In genomic region chr1:171272086-171272485, GRCm38 (mm10) we compare ENCODE assay signal across 10 mouse cellular contexts. TPM values are rescaled to one million over a fixed set of nuclear protein-coding genes. Genes with fewer than 3 reads are reported as not detected.
A peak's percentile ranks its signal among the peaks of the same experiment; 100 is the strongest.
DNase-seq lines count a peak whose midpoint lies in the region; ATAC-seq and TF ChIP-seq lines count a peak whose summit lies in the region.
"Had no signal": no experiment of that assay in that cellular context is flagged by ENCODE, and none has a peak within 500 bp of the region (broad histone marks: within the 10 kb centered on the region; RNA-seq: fewer than 3 reads in every experiment).

No protein-coding gene starts in this region.

- no peak overlapping the region for H3K9ac ChIP-seq in hindbrain, embryonic 11.5 days (ENCODE audit: low read depth, low read length)
- peak overlapping the region; percentile 88 for H3K9ac ChIP-seq in liver, embryonic 13.5 days

- TF ChIP-seq CTCF in spleen, adult 2 months (IDR thresholded peaks at IDR 0.05; ENCODE audit: extremely low read depth, insufficient read depth, insufficient read length, insufficient replicate concordance): no peak

- H3K27ac ChIP-seq in hindbrain, embryonic 10.5 days: no peak overlapping the region
- no peak overlapping the region for H3K27ac ChIP-seq in hindbrain, embryonic 11.5 days (ENCODE audit: low read depth, low read length)
- peak overlapping the region; percentile 45 for H3K27ac ChIP-seq in spleen, adult 2 months (ENCODE audit: insufficient read depth, low read length)
- peak overlapping the region; percentile 87 for H3K27ac ChIP-seq in liver, embryonic 13.5 days
- H3K27ac ChIP-seq: hindbrain, embryonic 15.5 days had no signal

- DNase-seq in hindbrain, embryonic 10.5 days (ENCODE audit: low spot score): no peak
- no peak for DNase-seq in hindbrain, embryonic 11.5 days (ENCODE audit: low spot score)
- DNase-seq in spleen, adult 2 months (ENCODE audit: low read depth in 1 of 2, low spot score in 2 of 2): no peak
- no peak for DNase-seq in spleen, adult 18-20 months
- DNase-seq in liver, embryonic 13.5 days: no peak
- no peak for DNase-seq in right cerebral cortex, postnatal 10 days (ENCODE audit: low spot score in 2 of 2)
- DNase-seq in testis, postnatal 10 days (ENCODE audit: low spot score): no peak
- DNase-seq: cerebellum, adult 8-10 months; thymus, postnatal 4 days had no signal

- H3K4me1 ChIP-seq in hindbrain, embryonic 10.5 days (replicated peaks): peaks cover 22% of the 10 kb centered on the region
- no peaks in the 10 kb centered on the region; the same call in 1 of the 2 replicates for H3K4me1 ChIP-seq in hindbrain, embryonic 11.5 days (replicated peaks; ENCODE audit: control insufficient read depth, insufficient read depth, low read length)
- peaks cover 13% of the 10 kb centered on the region; the same call in 1 of the 2 replicates for H3K4me1 ChIP-seq in spleen, adult 2 months (ENCODE audit: control insufficient read depth, insufficient read depth, insufficient read length)
- peaks cover 64% of the 10 kb centered on the region for H3K4me1 ChIP-seq in liver, embryonic 13.5 days (replicated peaks)

- WGBS in hindbrain, embryonic 10.5 days: 90% methylated on average over 3 of the region's 3 CpGs
- 92% methylated on average over 3 of the region's 3 CpGs for WGBS in hindbrain, embryonic 11.5 days
- 42% methylated on average over 3 of the region's 3 CpGs for WGBS in spleen, adult 2 months
- WGBS in liver, embryonic 13.5 days (ENCODE audit: insufficient replicate concordance): 63% methylated on average over 3 of the region's 3 CpGs

- H3K4me2 ChIP-seq in hindbrain, embryonic 11.5 days (replicated peaks; ENCODE audit: low read depth, low read length): no peak overlapping the region
- H3K4me2 ChIP-seq in liver, embryonic 13.5 days: peak overlapping the region; percentile 88

- H3K27me3 ChIP-seq in hindbrain, embryonic 10.5 days (ENCODE audit: insufficient read depth, poor library complexity, severe bottlenecking): no peaks in the 10 kb centered on the region
- no peaks in the 10 kb centered on the region for H3K27me3 ChIP-seq in hindbrain, embryonic 11.5 days (ENCODE audit: control insufficient read depth, insufficient read depth, low read length)
- no peaks in the 10 kb centered on the region for H3K27me3 ChIP-seq in spleen, adult 2 months (ENCODE audit: control insufficient read depth, insufficient read depth, low read length)
- H3K27me3 ChIP-seq in liver, embryonic 13.5 days: no peaks in the 10 kb centered on the region
- H3K27me3 ChIP-seq: hindbrain, embryonic 15.5 days had no signal

- H3K9me3 ChIP-seq in hindbrain, embryonic 10.5 days: no peaks in the 10 kb centered on the region
- H3K9me3 ChIP-seq in hindbrain, embryonic 11.5 days (ENCODE audit: control insufficient read depth, low read length): no peaks in the 10 kb centered on the region
- no peaks in the 10 kb centered on the region for H3K9me3 ChIP-seq in liver, embryonic 13.5 days (replicated peaks)
- H3K9me3 ChIP-seq: hindbrain, embryonic 15.5 days had no signal

- no peak for ATAC-seq in hindbrain, embryonic 11.5 days (ENCODE audit: low FRiP score)
- ATAC-seq in liver, embryonic 13.5 days (ENCODE audit: low read depth): no peak

- H3K36me3 ChIP-seq in hindbrain, embryonic 10.5 days: peaks cover 55% of the 10 kb centered on the region
- peaks cover 5% of the 10 kb centered on the region; the same call in 1 of the 2 replicates for H3K36me3 ChIP-seq in hindbrain, embryonic 11.5 days (ENCODE audit: control insufficient read depth, insufficient read depth, low read length)
- peaks cover 26% of the 10 kb centered on the region for H3K36me3 ChIP-seq in spleen, adult 2 months (ENCODE audit: control insufficient read depth, insufficient read depth, low read length)
- H3K36me3 ChIP-seq in liver, embryonic 13.5 days: peaks cover 55% of the 10 kb centered on the region

- H3K4me3 ChIP-seq in hindbrain, embryonic 10.5 days: peak overlapping the region; percentile 63; the same call in 1 of the 2 replicates
- H3K4me3 ChIP-seq in hindbrain, embryonic 11.5 days (ENCODE audit: low read depth, low read length): no peak overlapping the region
- peak overlapping the region; percentile 16; the same call in 1 of the 2 replicates for H3K4me3 ChIP-seq in spleen, adult 2 months (ENCODE audit: extremely low read depth, insufficient read depth, insufficient read length)
- H3K4me3 ChIP-seq in liver, embryonic 13.5 days (replicated peaks): peak overlapping the region; percentile 85

- TF ChIP-seq POLR2A in spleen, adult 2 months (IDR thresholded peaks at IDR 0.05; ENCODE audit: low read depth, low read length): no peak

RNA-seq across cellular contexts. Expression of gene B4galt3, which starts 2.0 kb away (rescaled TPM):
- polyA plus RNA-seq in hindbrain, embryonic 10.5 days (2016; fragmentation: Nextera tagmentation; extraction: Ambion mirVana): 70.3 and 80.9 TPM in 2 replicates
- 59.1 and 66.3 TPM in 2 replicates for polyA plus RNA-seq in hindbrain, embryonic 11.5 days (2014; fragmentation: Nextera tagmentation; extraction: Ambion mirVana)
- polyA plus RNA-seq in spleen, adult 2 months (2012; rRNA removed): 59.5 and 67.8 TPM in 2 replicates
- polyA plus RNA-seq in liver, embryonic 13.5 days (2015; fragmentation: Nextera tagmentation; extraction: Ambion mirVana): 24.9 and 26.5 TPM in 2 replicates

RNA-seq across cellular contexts. Expression of gene Ppox, which starts 8.9 kb away (rescaled TPM):
- polyA plus RNA-seq in hindbrain, embryonic 10.5 days (2016; fragmentation: Nextera tagmentation; extraction: Ambion mirVana): 54.1 and 56.2 TPM in 2 replicates
- 48.1 and 51.8 TPM in 2 replicates for polyA plus RNA-seq in hindbrain, embryonic 11.5 days (2014; fragmentation: Nextera tagmentation; extraction: Ambion mirVana)
- 64.6 and 66.0 TPM in 2 replicates for polyA plus RNA-seq in spleen, adult 2 months (2012; rRNA removed)
- polyA plus RNA-seq in liver, embryonic 13.5 days (2015; fragmentation: Nextera tagmentation; extraction: Ambion mirVana): 174 and 175 TPM in 2 replicates

RNA-seq across cellular contexts. Expression of gene Usp21, which starts 15.7 kb away (rescaled TPM):
- 95.6 and 111 TPM in 2 replicates for polyA plus RNA-seq in hindbrain, embryonic 10.5 days (2016; fragmentation: Nextera tagmentation; extraction: Ambion mirVana)
- polyA plus RNA-seq in hindbrain, embryonic 11.5 days (2014; fragmentation: Nextera tagmentation; extraction: Ambion mirVana): 82.8 and 85.4 TPM in 2 replicates
- polyA plus RNA-seq in spleen, adult 2 months (2012; rRNA removed): 40.9 and 46.4 TPM in 2 replicates
- polyA plus RNA-seq in liver, embryonic 13.5 days (2015; fragmentation: Nextera tagmentation; extraction: Ambion mirVana): 25.8 and 26.7 TPM in 2 replicates

RNA-seq across cellular contexts. Expression of gene Ndufs2, which starts 20.9 kb away (rescaled TPM):
- 250 and 275 TPM in 2 replicates for polyA plus RNA-seq in hindbrain, embryonic 10.5 days (2016; fragmentation: Nextera tagmentation; extraction: Ambion mirVana)
- polyA plus RNA-seq in hindbrain, embryonic 11.5 days (2014; fragmentation: Nextera tagmentation; extraction: Ambion mirVana): 259 and 263 TPM in 2 replicates
- polyA plus RNA-seq in spleen, adult 2 months (2012; rRNA removed): 52.4 and 59.6 TPM in 2 replicates
- 152 and 167 TPM in 2 replicates for polyA plus RNA-seq in liver, embryonic 13.5 days (2015; fragmentation: Nextera tagmentation; extraction: Ambion mirVana)

RNA-seq across cellular contexts. Expression of gene Adamts4, which starts 21.9 kb away (rescaled TPM):
- polyA plus RNA-seq in hindbrain, embryonic 10.5 days (2016; fragmentation: Nextera tagmentation; extraction: Ambion mirVana): 10.4 and 13.0 TPM in 2 replicates
- 4.6 and 5.4 TPM in 2 replicates for polyA plus RNA-seq in hindbrain, embryonic 11.5 days (2014; fragmentation: Nextera tagmentation; extraction: Ambion mirVana)
- polyA plus RNA-seq in spleen, adult 2 months (2012; rRNA removed): 0.63 and 0.64 TPM in 2 replicates
- polyA plus RNA-seq in liver, embryonic 13.5 days (2015; fragmentation: Nextera tagmentation; extraction: Ambion mirVana): 0.43 and 0.46 TPM in 2 replicates

Comparison
In these comparisons a context has a peak if more than half of its experiments do, and no peak if none do; other contexts are left out.
1. H3K27ac ChIP-seq: peak in spleen, adult 2 months (single experiment) and liver, embryonic 13.5 days (single experiment); none in hindbrain, embryonic 10.5 days (single experiment) and hindbrain, embryonic 11.5 days (single experiment).